12 mouse cellular contexts compared by ENCODE assay signal in genomic region chr4:100401581-100402470, GRCm38 (mm10).
DNase-seq lines count a peak whose midpoint lies in the region; ATAC-seq and TF ChIP-seq lines count a peak whose summit lies in the region.
"Had no signal": no experiment of that assay in that cellular context is flagged by ENCODE, and none has a peak within 500 bp of the region (broad histone marks: within the 10 kb centered on the region; RNA-seq: fewer than 3 reads in every experiment).

No protein-coding gene starts in this region.

- no peaks in the 10 kb centered on the region for H3K9me3 ChIP-seq in liver, postnatal 0 days (ENCODE audit: low read length)
- H3K9me3 ChIP-seq in liver, embryonic 12.5 days (replicated peaks), result no peaks in the 10 kb centered on the region
- no peaks in the 10 kb centered on the region for H3K9me3 ChIP-seq in lung, postnatal 0 days (ENCODE audit: low read length)
- H3K9me3 ChIP-seq: limb, embryonic 12.5 days had no signal

- no peak overlapping the region for H3K27ac ChIP-seq in liver, postnatal 0 days (ENCODE audit: low read depth)
- H3K27ac ChIP-seq in liver, embryonic 12.5 days, result no peak overlapping the region
- peak overlapping the region; percentile 60 for H3K27ac ChIP-seq in embryonic fibroblast, embryonic 13.5 days (ENCODE audit: insufficient read depth, low read length)
- no peak overlapping the region for H3K27ac ChIP-seq in lung, postnatal 0 days (ENCODE audit: low read length)
- H3K27ac ChIP-seq: hindbrain, embryonic 14.5 days; limb, embryonic 12.5 days had no signal

- no peak for TF ChIP-seq CTCF in liver, postnatal 0 days (IDR thresholded peaks at IDR 0.05; ENCODE audit: low read depth)
- no peak for TF ChIP-seq CTCF in embryonic fibroblast, embryonic 13.5 days (IDR thresholded peaks at IDR 0.05; ENCODE audit: borderline replicate concordance, insufficient read depth, low read length)
- TF ChIP-seq CTCF in lung, postnatal 0 days (IDR thresholded peaks at IDR 0.05), result no peak

- H3K9ac ChIP-seq in liver, postnatal 0 days (replicated peaks), result no peak overlapping the region
- H3K9ac ChIP-seq in liver, embryonic 12.5 days, result no peak overlapping the region
- H3K9ac ChIP-seq in lung, postnatal 0 days (replicated peaks; ENCODE audit: low read depth), result no peak overlapping the region
- H3K9ac ChIP-seq: hindbrain, embryonic 14.5 days; limb, embryonic 12.5 days had no signal

- no peak for TF ChIP-seq EP300 in liver, postnatal 0 days (IDR thresholded peaks at IDR 0.05; ENCODE audit: low read depth)
- peak; percentile 54; the same call in 1 of the 2 replicates for TF ChIP-seq EP300 in lung, postnatal 0 days (IDR thresholded peaks at IDR 0.05)

- H3K4me3 ChIP-seq in liver, postnatal 0 days (ENCODE audit: low read depth, low read length), result no peak overlapping the region
- H3K4me3 ChIP-seq in liver, embryonic 12.5 days, result no peak overlapping the region
- no peak overlapping the region for H3K4me3 ChIP-seq in embryonic fibroblast, embryonic 13.5 days (ENCODE audit: insufficient read depth, low read length)
- H3K4me3 ChIP-seq in lung, postnatal 0 days (ENCODE audit: low read depth, low read length), result no peak overlapping the region
- H3K4me3 ChIP-seq: limb, embryonic 12.5 days had no signal

- ATAC-seq in liver, postnatal 0 days, result peak; percentile 83
- ATAC-seq in liver, embryonic 12.5 days, result no peak
- peak; percentile 81 for ATAC-seq in lung, postnatal 0 days
- ATAC-seq in cerebellum, adult (ENCODE audit: insufficient number of reproducible peaks, low FRiP score, low TSS enrichment), result no peak
- ATAC-seq: CD4-positive, CD25-positive, alpha-beta regulatory T cell, adult 4 months had no signal

- no peaks in the 10 kb centered on the region for H3K36me3 ChIP-seq in liver, postnatal 0 days (replicated peaks; ENCODE audit: insufficient read depth, low read length)
- H3K36me3 ChIP-seq in liver, embryonic 12.5 days, result no peaks in the 10 kb centered on the region
- no peaks in the 10 kb centered on the region for H3K36me3 ChIP-seq in lung, postnatal 0 days (ENCODE audit: insufficient read depth, low read length)
- H3K36me3 ChIP-seq: limb, embryonic 12.5 days had no signal

- no peaks in the 10 kb centered on the region for H3K27me3 ChIP-seq in liver, postnatal 0 days (ENCODE audit: insufficient read depth, low read length)
- no peaks in the 10 kb centered on the region for H3K27me3 ChIP-seq in liver, embryonic 12.5 days (replicated peaks)
- no peaks in the 10 kb centered on the region for H3K27me3 ChIP-seq in lung, postnatal 0 days (replicated peaks; ENCODE audit: insufficient read depth, low read length)

- intact Hi-C loops in gastrocnemius, postnatal 36 days (cut with DNase I), result no loop called here

- no peak for DNase-seq in liver, postnatal 0 days
- peak; percentile 21 to 46 for DNase-seq in gastrocnemius, postnatal 36 days
- peak; percentile 73 for DNase-seq in lung, postnatal 0 days (ENCODE audit: low spot score)
- no peak for DNase-seq in embryo, embryonic 10.5 days (ENCODE audit: low spot score)
- DNase-seq: cerebellum, adult 8-10 months; kidney, adult 8-10 months had no signal

- TF ChIP-seq POLR2A in embryonic fibroblast, embryonic 13.5 days (IDR thresholded peaks at IDR 0.05; ENCODE audit: low read depth, low read length), result no peak

- peaks cover 7% of the 10 kb centered on the region; the same call in 1 of the 2 replicates for H3K4me1 ChIP-seq in liver, postnatal 0 days (ENCODE audit: insufficient read depth)
- H3K4me1 ChIP-seq in liver, embryonic 12.5 days, result no peaks in the 10 kb centered on the region
- 0 out of 2 replicates have a peak, but pooled peaks cover 5% of the 10 kb centered on the region for H3K4me1 ChIP-seq in embryonic fibroblast, embryonic 13.5 days (ENCODE audit: control insufficient read depth, insufficient read depth, low read length)
- peaks cover 5% of the 10 kb centered on the region; the same call in 1 of the 2 replicates for H3K4me1 ChIP-seq in lung, postnatal 0 days (ENCODE audit: insufficient read depth, low read depth, low read length)

- H3K4me2 ChIP-seq in liver, postnatal 0 days (ENCODE audit: low read depth, low read length), result no peak overlapping the region
- H3K4me2 ChIP-seq in liver, embryonic 12.5 days, result no peak overlapping the region
- H3K4me2 ChIP-seq in lung, postnatal 0 days (replicated peaks; ENCODE audit: low read depth, low read length), result 0 out of 2 replicates have a peak overlapping the region, but pooled peaks have one; percentile 14
- H3K4me2 ChIP-seq: hindbrain, embryonic 14.5 days; limb, embryonic 12.5 days had no signal

- whole genome bisulfite sequencing in liver, postnatal 0 days (ENCODE audit: insufficient replicate concordance), result 64% methylated on average over 14 of the region's 14 CpGs
- 66% methylated on average over 14 of the region's 14 CpGs for WGBS in liver, embryonic 12.5 days (ENCODE audit: insufficient replicate concordance)
- 62% methylated on average over 14 of the region's 14 CpGs for WGBS in lung, postnatal 0 days

Comparison
In these comparisons a context has a peak if more than half of its experiments do, and no peak if none do; other contexts are left out.
1. ATAC-seq: peak in liver, postnatal 0 days (single experiment) and lung, postnatal 0 days (single experiment); none in liver, embryonic 12.5 days (single experiment) and cerebellum, adult (single experiment).
2. DNase-seq: peak in gastrocnemius, postnatal 36 days (2 of 2) and lung, postnatal 0 days (single experiment); none in liver, postnatal 0 days (single experiment) and embryo, embryonic 10.5 days (single experiment).